Comparison of ENCODE assay signal across 15 mouse cellular contexts in genomic region chr12:106107272-106107671, GRCm38 (mm10).
"Had no signal": no experiment of that assay in that cellular context is flagged by ENCODE, and none has a peak within 500 bp of the region (broad histone marks: within the 10 kb centered on the region; RNA-seq: fewer than 3 reads in every experiment).

No protein-coding gene starts in this region.

- DNase-seq: kidney, postnatal 10 days; kidney, postnatal 4 days; lung, adult 2 months; lung, postnatal 36 days; right cerebral cortex, postnatal 14 days; thymus, adult 2 months; thymus, postnatal 25 days had no signal

- H3K36me3 ChIP-seq: limb, embryonic 10.5 days; liver, embryonic 15.5 days; midbrain, embryonic 12.5 days; neural tube, embryonic 13.5 days; stomach, embryonic 15.5 days had no signal

- H3K4me2 ChIP-seq: liver, embryonic 11.5 days; liver, embryonic 15.5 days; midbrain, embryonic 12.5 days; neural tube, embryonic 13.5 days; stomach, embryonic 15.5 days had no signal

- H3K27ac ChIP-seq: left cerebral cortex, adult 2 months; limb, embryonic 10.5 days; liver, embryonic 15.5 days; midbrain, embryonic 12.5 days; neural tube, embryonic 13.5 days; stomach, embryonic 15.5 days had no signal

- H3K4me3 ChIP-seq: left cerebral cortex, adult 2 months; limb, embryonic 10.5 days; liver, embryonic 15.5 days; midbrain, embryonic 12.5 days; neural tube, embryonic 13.5 days; stomach, embryonic 15.5 days had no signal

- H3K9me3 ChIP-seq: limb, embryonic 10.5 days; liver, embryonic 15.5 days; midbrain, embryonic 12.5 days; neural tube, embryonic 13.5 days; stomach, embryonic 15.5 days had no signal

- H3K4me1 ChIP-seq: liver, embryonic 15.5 days; stomach, embryonic 15.5 days had no signal

- ATAC-seq: lung, postnatal 0 days had no signal

- H3K27me3 ChIP-seq: liver, embryonic 15.5 days; midbrain, embryonic 12.5 days; neural tube, embryonic 13.5 days; stomach, embryonic 15.5 days had no signal

- H3K9ac ChIP-seq: liver, embryonic 15.5 days; midbrain, embryonic 12.5 days; neural tube, embryonic 13.5 days; stomach, embryonic 15.5 days had no signal
